Mouse (Mus musculus): ENCODE results near the gene Tmem174.

DNA sequence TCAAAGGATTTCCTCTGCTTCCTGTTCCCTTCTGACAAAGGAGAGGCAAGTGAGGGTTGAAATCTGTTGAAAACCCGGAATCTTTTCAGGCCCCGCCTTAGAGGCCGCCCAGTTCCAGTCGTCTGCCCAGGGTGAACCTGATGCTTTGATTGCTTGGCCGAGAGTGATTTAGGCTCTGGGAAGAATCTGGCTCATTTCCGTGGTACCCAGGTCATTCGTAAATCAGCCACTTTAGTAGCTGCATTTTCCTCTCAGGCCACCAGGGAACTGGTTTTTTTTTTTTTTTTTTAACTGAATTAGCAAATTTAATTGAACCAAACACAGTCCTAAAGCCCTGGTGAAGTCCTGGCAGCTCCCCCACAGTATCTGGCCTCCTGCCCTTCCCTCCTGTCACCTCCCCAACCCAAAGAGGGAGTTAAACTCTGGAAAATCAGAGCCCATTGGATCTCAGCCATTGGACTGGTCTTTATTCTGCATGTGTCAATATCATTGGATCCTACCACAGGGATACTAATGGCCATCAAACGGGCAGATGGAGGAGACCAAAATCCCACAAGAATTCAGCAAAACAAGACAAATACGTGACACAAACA is 29.2 kb downstream of the Tmem174 start:
- no peak for TF ChIP-seq POLR2A (IDR thresholded peaks at IDR 0.05; ENCODE audit: control insufficient read depth, extremely low read depth, insufficient read depth, low read length, poor library complexity)
- no peak for TF ChIP-seq CTCF (IDR thresholded peaks at IDR 0.05; ENCODE audit: borderline replicate concordance, control insufficient read depth, extremely low read depth, insufficient read depth, low read length, poor library complexity)
